Mouse (Mus musculus) retina, postnatal 1 day (tissue): ENCODE results near the gene Ubqln4.
A peak's percentile ranks its signal among the peaks of the same experiment; 100 is the strongest.

Source experiments
- DNase-seq: peaks from one replicate; pipeline ENCODE4 v3.0.0-alpha.2; 2012

Gene Ubqln4

GRCm38 (mm10) chr3:88543174-88543573, 10.4 kb upstream of the Ubqln4 start:
- DNase-seq = no peak

DNA sequence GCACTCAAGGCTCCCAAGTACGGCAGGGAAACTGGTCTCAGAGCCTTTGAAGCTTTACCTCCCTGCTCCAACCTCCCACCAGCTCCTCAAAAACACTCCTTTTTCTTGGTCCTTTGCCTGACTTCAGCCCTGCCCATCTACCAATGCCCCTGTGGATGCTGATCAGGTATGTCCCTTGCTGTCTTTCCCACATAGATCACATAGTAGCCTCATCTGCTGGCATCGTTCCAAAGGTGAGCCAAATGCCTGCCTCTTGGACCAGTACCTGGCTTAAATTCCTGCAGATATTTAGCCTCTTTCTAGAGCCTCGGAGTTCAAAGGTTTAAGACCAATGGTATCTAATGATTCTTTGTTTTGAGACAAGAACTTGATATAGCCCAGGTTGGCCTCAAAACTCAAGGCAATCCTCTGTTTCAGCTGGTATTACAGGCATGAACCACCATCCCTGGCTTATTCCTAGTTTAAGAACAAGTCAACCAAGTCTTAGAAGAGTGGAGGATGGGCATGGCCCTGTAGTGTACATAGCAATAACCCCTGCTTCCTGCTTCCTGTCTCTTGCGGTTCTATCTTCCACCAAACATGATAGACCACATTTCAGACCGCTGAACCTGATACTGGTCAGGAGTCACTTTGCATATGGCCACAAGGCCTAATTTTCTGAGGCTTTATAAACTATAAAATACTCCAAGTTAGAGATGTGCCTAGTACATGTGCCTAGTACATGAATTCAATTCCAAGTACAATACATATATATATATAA, 9.7 kb upstream of the Ubqln4 start:
- DNase-seq = no peak

GRCm38 (mm10) chr3:88544514-88544913, 9.0 kb upstream of the Ubqln4 start:
- DNase-seq = peak; percentile 66

- no peak for DNase-seq
Observed at GRCm38 (mm10) chr3:88544955-88545591, 8.5 kb upstream of the Ubqln4 start.

GRCm38 (mm10) chr3:88546674-88547418, 6.7 kb upstream of the Ubqln4 start:
- no peak for DNase-seq

DNA sequence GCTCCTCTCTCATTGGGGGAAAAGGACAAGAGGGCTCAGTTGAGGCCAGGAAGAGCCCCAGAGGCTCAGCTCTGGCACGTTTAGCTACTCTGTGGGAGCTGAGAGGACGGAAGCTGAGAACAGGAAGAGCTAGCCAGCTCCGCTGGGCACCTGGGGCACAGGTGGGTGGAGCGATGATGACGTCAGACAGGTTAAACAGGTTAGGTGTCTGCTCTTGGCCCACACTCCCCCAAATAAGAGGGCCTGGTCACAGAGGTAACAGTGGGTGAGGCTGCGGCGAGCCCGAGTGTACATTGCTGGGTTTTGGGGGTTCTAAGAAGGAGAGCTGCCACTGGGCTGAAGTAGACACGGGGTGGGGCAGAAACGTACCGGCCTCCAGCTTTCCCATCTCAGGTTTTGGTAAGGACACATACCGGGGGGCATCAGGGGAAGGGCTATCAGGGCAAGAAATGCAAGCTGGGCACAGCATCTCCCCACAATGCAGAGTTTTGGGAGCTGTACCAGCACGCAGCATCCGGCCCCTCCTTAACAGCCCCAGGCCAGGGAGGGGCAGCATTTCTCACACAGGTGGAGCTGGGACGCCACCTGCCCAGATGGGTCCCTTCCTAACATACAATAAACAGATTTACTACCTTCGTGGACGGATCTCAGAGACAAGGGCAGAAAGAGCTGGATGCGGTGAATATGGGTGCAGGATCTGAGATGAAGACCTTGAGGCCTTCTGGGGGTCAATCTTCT, 5.2 kb upstream of the Ubqln4 start, which contains the start of gene Rab25:
Gene Rab25 (minus strand): TSS at position 121 of the 738 bp plus-strand sequence.
- DNase-seq = no peak

- DNase-seq = no peak
Observed at GRCm38 (mm10) chr3:88551586-88551985, 2.0 kb upstream of the Ubqln4 start.

- no peak for DNase-seq
Observed at GRCm38 (mm10) chr3:88552082-88552645, 1.4 kb upstream of the Ubqln4 start.

DNA sequence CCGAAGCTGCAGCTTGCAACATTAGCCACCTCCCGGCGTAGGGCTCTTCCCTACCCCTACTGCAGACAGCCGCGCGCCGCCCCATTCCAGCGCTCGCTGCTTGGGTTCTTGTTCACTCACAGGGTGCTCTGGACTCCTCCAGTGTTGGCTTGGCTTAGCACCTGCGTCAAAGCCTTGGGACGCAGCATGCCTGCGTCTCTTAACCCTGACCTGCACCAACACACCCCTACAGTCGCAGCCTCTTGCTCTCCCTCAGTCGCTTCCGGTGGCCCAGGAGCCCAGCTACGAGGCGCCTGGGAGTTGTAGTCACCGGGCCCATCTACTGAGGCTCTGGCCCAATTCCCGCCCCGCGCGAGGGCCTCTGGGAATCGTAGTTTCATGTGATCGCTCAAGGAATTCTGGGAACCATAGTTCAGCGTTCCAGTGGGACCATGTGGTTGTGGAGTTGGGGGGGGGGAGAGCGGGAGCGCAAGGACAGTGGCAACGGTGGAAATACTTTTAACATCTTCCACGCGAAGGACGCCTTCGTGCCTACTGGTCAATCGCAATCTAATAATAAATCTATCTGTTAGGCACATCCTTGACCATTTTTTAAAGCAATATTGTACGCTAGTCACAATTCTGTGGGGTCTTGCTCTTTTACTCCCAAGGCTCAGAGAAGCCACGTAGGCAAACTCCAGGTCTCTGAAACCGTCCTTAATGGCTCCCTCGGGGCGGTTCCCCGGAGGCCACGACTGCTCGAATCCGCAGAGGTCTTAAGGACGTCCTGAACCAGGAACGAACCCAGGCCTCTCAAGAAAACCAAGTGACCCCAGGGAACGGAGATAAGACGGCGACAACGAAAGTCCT, 658 bp upstream of the Ubqln4 start, which contains the start of gene Lamtor2:
Gene Lamtor2 (minus strand): TSS at position 399 of the 849 bp plus-strand sequence.
- DNase-seq = peak; percentile 99

- peak; percentile 66 for DNase-seq
Observed at GRCm38 (mm10) chr3:88553880-88554586, 475 bp downstream of the Ubqln4 start.

DNA sequence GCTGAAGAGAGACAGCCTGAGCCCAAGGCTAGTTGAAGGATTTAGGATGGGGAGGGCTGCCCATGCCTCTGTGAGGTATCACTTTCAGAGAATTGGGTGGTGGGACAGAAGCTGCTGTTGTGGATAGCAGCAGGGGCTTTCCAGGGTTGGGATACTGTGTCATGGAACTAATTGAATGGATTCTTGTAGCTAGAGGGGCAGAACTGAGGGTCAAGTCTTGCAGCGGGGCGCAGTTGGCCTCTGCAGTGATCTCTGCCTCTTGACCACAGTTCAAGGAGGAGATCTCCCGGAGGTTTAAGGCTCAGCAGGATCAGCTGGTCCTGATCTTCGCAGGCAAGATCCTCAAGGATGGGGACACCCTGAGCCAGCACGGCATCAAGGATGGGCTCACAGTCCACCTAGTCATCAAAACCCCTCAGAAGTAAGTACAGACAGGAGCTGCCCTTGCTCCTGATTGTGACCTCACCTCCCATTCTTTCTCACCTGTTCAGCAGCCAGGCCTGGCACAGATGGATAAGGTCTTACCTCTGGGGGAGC, 1.6 kb downstream of the Ubqln4 start:
- no peak for DNase-seq

DNA sequence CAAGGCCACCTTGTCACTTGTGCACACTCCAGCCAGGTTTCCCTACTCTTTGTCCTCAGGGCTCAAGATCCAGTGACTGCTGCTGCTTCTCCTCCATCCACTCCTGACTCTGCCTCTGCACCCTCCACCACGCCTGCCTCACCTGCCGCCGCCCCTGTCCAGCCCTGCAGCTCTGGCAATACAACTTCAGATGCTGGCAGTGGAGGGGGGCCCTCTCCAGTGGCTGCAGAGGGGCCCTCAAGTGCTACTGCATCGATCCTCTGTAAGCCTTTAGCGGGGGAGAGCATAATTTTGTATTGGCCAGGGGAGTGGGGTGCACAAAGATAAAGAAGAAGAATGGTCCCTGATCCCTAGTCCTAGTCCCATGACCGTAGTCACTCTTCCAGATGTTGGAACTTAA, 2.2 kb downstream of the Ubqln4 start:
- DNase-seq = no peak

DNA sequence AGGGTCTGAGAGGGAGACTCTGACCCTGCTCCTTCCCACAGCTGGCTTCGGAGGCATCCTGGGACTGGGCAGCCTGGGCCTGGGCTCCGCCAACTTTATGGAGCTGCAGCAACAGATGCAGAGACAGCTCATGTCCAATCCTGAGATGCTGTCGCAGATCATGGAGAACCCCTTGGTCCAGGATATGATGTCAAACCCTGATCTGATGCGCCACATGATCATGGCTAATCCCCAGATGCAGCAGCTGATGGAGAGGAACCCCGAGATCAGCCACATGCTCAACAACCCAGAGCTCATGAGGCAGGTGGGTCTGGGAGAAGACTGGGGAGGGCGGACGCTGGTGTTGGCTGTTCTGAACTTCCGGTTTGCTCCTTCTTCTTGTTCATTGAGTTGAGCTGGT, 3.1 kb downstream of the Ubqln4 start:
- DNase-seq = no peak

DNA sequence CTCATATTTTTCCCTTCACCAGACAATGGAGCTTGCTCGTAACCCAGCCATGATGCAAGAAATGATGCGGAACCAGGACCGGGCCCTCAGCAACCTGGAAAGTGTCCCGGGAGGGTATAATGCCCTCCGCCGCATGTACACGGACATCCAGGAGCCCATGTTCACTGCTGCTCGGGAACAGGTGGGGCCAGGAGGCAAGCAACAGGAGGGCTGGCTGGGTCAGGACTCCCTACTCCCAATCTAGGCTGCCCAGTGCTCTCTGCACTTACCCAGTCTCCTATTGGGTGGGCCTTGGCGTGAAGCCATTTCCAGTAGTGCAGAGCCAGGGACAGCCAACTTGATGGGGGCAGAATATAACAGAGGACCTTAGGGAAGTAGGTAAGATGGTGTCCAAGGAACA, 6.0 kb downstream of the Ubqln4 start:
- DNase-seq = no peak

GRCm38 (mm10) chr3:88561989-88562388, 8.4 kb downstream of the Ubqln4 start:
- DNase-seq = peak; percentile 71

DNA sequence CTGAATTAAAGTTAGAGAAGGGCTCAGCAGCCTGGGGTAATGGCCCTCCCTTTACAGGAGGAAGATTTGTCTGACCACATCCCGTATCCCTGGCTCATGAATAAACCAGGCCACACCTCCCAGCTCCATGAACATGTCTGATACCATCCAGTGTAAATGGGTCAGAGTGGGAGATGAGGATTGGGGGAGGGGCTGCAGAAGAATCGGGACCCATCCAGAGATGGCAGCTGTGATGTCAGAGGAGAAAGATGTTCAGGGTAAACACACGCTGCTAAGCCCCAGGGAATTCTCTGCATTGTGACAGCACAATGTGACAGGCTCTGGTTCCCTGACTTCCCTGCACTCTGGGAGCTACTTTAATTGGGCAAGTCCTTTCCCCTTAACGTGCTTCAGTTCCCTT, 9.9 kb downstream of the Ubqln4 start:
- peak; percentile 90 for DNase-seq

DNA sequence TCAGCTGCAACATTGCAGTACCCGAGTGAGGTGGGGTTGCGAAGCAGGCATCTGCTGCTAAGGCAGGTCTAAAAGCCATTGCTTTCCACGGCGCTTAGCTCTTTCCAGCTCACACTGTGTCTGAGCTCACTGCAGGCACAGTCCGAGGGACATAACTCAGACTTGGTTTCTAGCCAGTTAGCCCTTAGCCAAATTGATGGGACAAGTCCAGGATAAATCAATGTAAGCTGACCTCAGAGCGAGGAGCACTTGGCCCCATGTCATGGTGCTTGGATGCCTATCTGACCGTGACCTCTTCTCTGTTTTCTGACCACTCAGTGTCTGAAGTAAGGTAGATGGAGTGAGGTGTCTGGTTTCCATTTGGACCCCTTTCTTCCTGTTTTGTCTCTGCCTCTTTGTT, 10.4 kb downstream of the Ubqln4 start:
- no peak for DNase-seq

DNA sequence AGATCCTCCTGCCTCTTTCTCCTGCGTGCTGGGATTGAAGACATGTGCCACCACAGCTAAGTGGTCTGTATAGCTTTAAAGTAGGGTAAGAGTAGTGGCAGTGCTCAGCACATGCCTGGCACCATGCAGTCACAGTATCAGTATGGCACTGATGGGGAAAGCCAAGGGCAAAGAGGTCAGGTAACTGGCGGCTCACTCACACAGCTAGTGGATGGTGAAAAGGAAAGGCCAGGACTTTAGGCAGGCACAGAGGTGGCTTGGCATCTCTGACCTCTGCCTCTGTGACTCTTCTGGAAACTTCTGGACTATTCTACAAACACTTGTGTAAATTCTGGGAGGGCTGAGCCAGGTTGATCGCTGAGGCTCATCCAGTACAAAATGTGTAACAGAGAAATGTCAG, 12.6 kb downstream of the Ubqln4 start:
- no peak for DNase-seq

DNA sequence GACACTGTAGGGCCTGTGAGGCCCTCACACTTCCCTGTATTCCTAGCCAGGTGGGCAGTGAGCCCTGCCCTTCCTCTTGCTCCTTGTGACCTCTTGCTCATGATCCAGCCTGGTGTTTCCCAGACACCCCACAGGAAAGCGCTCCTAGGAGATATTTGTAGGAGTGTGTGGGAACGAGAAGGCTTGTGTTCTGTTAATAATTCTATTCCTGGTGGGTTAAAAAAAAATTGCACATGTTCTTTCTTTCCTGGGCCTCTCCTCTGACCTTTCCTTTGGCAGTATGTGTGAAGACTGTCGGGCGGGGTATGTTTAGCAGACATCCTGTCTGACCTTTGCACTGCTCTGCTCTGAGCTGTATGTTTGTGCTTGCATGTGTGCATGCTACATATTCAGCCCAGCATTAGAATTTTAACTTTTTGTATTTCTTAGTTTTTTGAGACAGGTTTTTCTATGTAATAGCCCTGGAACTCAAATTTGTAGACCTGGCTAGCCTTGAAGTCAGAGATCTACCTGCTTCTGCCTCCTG, 13.0 kb downstream of the Ubqln4 start:
- no peak for DNase-seq

GRCm38 (mm10) chr3:88567892-88568291, 14.3 kb downstream of the Ubqln4 start:
- no peak for DNase-seq
